Mouse (Mus musculus): ENCODE measurements around the gene Doc2a.
"Not testable (repeated sequence)": the region's sequence is repeated elsewhere in the genome, so short reads cannot be mapped to it uniquely, and the experiment has no call there.

Doc2a gene

GRCm38 (mm10) chr7:126868003-126868402 lies 20.8 kb downstream of the Doc2a start:
- DNase-seq (ENCODE audit: low spot score) = no peak

GRCm38 (mm10) chr7:126869780-126870519 lies 22.7 kb downstream of the Doc2a start:
- no peak for DNase-seq (ENCODE audit: low spot score)

GRCm38 (mm10) chr7:126870520-126870891 lies 23.3 kb downstream of the Doc2a start:
- no peak for DNase-seq (ENCODE audit: low spot score)

- DNase-seq (ENCODE audit: low spot score) = no peak
These were observed 30.0 kb downstream of the Doc2a start for GRCm38 (mm10) chr7:126877239-126877638.

- peak; percentile 30 for DNase-seq (ENCODE audit: low spot score)
These were observed 33.8 kb downstream of the Doc2a start for GRCm38 (mm10) chr7:126881040-126881439.

DNA sequence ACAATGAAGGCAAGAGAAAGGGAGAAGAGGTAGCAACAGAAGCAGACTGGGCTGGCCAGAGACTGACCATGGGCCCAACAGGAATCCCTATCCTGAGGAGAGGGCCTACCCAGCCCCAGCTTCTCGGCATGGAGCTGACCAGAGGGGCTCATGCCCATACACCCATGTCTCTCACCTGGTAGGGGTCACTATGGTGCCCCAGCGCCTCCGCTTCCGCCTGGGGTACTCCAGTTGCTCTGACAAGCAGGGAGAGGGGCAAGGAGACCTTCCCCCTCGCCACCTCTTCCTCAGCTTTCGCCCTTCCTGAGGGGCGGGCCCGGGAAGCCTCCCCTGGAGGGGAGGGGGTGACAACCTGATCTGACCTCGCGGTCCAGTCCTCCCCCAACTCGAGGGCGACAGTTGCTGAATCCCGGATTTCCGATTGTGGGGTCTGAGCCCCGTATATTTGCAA lies 36.5 kb downstream of the Doc2a start:
- DNase-seq (ENCODE audit: low spot score) = peak; percentile 45

GRCm38 (mm10) chr7:126884286-126885164 lies 37.3 kb downstream of the Doc2a start, which contains the start of gene Taok2:
Taok2 (minus strand) TSS chr7:126884703.
- DNase-seq (ENCODE audit: low spot score) = peak; percentile 98

DNA sequence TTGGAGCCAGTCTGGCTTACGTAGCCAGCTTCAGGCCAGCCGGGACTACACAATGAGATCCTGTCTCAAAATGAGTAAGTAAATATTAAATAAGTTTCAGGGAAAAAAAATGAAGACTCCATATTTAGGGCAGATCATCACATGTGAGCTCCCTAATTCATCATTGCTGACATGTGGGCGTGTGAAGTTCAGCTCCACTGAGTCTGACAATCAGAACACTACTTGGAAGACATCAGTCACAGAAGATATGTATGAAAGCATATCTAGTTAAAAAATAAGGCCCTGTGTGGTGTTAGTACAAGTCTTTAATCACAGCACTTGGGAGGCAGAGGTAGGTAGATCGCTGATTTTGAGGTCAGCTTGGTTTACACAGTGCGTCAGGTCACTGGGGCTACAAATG lies 40.1 kb downstream of the Doc2a start:
- no peak for DNase-seq (ENCODE audit: low spot score)

DNA sequence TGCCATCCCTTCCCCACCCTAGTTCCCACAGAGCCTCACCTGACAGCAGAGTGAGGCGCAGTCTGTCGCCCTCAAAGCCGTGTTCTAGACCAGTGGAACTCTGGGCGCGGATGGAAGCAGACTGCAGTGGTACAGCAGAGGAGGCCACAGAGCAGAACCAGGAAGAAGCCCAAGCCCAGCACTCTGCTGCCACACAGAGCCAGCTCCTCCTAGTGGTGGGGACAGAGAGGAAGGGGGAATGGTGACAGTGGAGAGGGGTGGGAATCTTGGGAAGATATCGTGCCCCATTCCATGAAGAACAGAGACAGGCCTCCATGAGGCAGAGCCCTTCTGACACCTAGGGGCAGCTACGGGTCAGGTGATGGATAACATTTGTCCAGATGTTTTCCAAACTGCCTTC lies 41.6 kb downstream of the Doc2a start:
- peak; percentile 35 for DNase-seq (ENCODE audit: low spot score)

- DNase-seq (ENCODE audit: low spot score) = no peak
These were observed 49.7 kb downstream of the Doc2a start for GRCm38 (mm10) chr7:126896912-126897311.

DNA sequence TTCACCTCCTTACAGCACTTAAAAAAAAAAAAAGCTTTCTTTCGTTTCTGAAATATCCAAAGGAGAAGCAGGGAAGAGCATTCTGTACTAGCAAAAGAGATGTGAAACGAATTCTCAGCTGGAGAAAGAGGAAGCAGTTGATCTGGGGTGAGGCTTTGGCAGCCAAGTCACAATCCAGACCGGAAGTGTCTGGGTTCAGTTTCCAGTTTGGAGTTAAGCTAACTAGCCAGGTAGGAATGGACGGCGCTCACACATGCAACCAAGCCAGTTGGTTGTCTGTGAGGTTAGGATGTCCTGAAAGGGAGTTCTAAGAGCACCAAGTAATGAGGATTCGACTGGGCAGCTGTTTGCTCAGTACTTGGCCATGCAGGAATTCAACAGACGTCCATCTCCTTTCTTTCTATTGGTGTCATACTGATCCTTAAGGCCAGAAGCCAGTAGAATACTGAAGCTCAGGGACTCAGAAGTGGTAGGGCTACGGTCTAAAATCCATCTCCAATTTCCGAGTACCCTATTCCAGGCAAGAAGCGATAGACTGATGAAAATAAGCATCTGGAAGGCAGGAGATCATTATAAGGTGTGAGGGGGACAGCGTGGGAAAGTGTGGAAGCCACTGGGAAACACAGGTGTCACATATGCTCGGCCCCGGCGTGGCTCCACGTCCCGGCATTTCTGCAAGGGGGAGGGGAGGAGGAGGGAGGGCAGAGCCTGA lies 50.3 kb downstream of the Doc2a start:
- DNase-seq (ENCODE audit: low spot score) = no peak

- DNase-seq (ENCODE audit: low spot score) = peak; percentile 96
These were observed 51.1 kb downstream of the Doc2a start for GRCm38 (mm10) chr7:126898102-126898990.

- not testable (repeated sequence) for DNase-seq (ENCODE audit: low spot score)
These were observed 52.6 kb downstream of the Doc2a start for GRCm38 (mm10) chr7:126899781-126900180.

All from embryo, embryonic 10 days (tissue).